Mouse (Mus musculus) adrenal gland, postnatal 0 days (tissue): ENCODE measurements around the gene Zfp943. TPM values are rescaled to one million over a fixed set of nuclear protein-coding genes. Genes with fewer than 3 reads are reported as not detected.

Experiments used
- polyA plus RNA-seq: library from polyadenylated mRNA; unstranded; fragments of >200 nt; fragmentation: Nextera tagmentation; extraction: Ambion mirVana; gene quantifications from 2 replicates; pipeline ENCODE4 v1.2.1, GENCODE M21; 2015

The Zfp943 gene
- 11.2 and 11.5 TPM in 2 replicates for polyA plus RNA-seq

DNA sequence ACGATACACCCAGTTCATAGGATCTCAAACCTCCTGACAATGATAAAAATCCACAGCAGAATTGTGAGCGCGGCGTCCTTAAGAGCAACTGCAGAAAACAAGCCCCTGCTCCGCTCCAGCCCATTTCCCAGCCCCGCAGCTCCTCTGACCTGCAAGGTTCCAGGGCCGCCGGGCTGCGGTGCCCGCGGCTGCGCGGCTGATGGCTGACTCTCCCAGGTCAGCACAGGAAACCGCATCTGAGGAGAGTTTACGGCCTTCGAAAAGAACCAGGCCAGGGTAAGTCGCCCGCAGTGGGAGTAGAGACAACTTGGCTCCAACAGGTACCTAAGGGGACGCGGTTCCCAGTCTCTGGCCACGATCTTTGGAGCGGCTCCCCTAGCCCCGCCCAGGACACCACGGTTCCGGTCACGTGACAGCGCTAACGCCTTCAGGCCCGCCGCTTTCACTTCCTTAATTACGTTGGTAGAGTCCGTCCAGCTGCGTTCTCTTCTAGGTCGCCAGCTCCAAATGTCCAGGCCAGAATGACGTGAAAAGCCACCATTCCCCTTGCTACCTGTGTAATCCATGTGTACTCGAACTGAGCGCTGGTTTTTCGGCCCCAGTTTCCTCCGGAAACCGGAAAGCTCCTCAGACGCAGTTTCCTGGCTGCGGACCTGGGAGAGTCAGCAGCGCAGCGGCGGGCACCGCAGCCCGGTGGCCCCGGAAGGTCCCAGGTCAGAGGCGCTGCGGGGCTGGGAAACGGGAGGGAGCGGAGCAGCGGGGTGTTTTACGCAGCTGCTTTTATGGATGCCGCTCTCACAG is at the start of gene Zfp943, which contains the start of gene Zfp942:
Zfp943 (plus strand) TSS at position 446 of the 801 bp plus-strand sequence.
Zfp942 (minus strand) TSS at position 358 of the 801 bp plus-strand sequence.

Other genes with a start within 250 kb of the Zfp943 start
- gene Zfp229, start 231.8 kb upstream of the Zfp943 start, polyA plus RNA-seq = 4.7 and 5.4 TPM in 2 replicates
- gene Zfp820, start 116.8 kb upstream of the Zfp943 start, polyA plus RNA-seq = 5.3 and 8.2 TPM in 2 replicates
- 9.0 and 13.1 TPM in 2 replicates for gene Zfp995, start 52.6 kb upstream of the Zfp943 start, polyA plus RNA-seq
- gene Zfp942, start 88 bp upstream of the Zfp943 start, polyA plus RNA-seq = 13.0 and 15.0 TPM in 2 replicates
- gene Zfp947, start 203.6 kb downstream of the Zfp943 start, polyA plus RNA-seq = 2.4 and 5.2 TPM in 2 replicates